Mouse (Mus musculus) cortical plate, adult 2 months (tissue): ENCODE measurements at regions not wholly inside any gene's neighbourhood (a gene's known extent, or its start where the extent isn't known, plus 50 kb on each side); places are given as distances from the start of the nearest gene placed in this dataset.

ENCODE experiments used
- CTCF ChIP-seq: fragments of 200-500 bp; IDR thresholded peaks from 2 replicates; pipeline ENCODE4 v1.5.1; 2011; ENCODE audit warnings: mild to moderate bottlenecking, control low read depth, low read length; ENCODE audit not compliant: insufficient read depth; ENCODE audit errors: extremely low read depth
- POLR2A ChIP-seq: fragments of 200-500 bp; IDR thresholded peaks from 2 replicates; pipeline ENCODE4 v1.6.1; 2011; ENCODE audit warnings: mild to moderate bottlenecking, low read length, control low read depth; ENCODE audit not compliant: insufficient read depth; ENCODE audit errors: extremely low read depth

- TF ChIP-seq CTCF (peak; percentile 57), POLR2A (no peak)
These were observed 57.7 kb upstream of the Gm2310 start for GRCm38 (mm10) chr15:8577480-8577881.
